Mouse (Mus musculus) liver, embryonic 11.5 days (tissue): Measurements from ENCODE around the gene F12. TPM values are rescaled to one million over a fixed set of nuclear protein-coding genes. Genes with fewer than 3 reads are reported as not detected.

ENCODE experiments used
- ATAC-seq: fragments of 200-750 bp; cut with Nextera tagmentation; replicated peaks from 2 replicates; pipeline ENCODE4 v1.8.0; 2017; ENCODE audit warnings: moderate number of reproducible peaks, mild to moderate bottlenecking, moderate TSS enrichment, moderate library complexity; ENCODE audit not compliant: low FRiP score
- DNase-seq: peaks from one replicate; pipeline ENCODE4 v3.0.0-alpha.2; 2017; ENCODE audit warnings: low spot score
- H3K27ac ChIP-seq: fragments of 300-500 bp; sonication (generic); 2 replicates; pipeline ENCODE4 v1.5.1; 2014; ENCODE audit warnings: mild to moderate bottlenecking, low read depth, low read length, control low read depth
- H3K27me3 ChIP-seq: fragments of 300-500 bp; sonication (generic); replicated peaks from 2 replicates; pipeline ENCODE4 v1.6.1; 2014; ENCODE audit warnings: low read length, mixed read lengths; ENCODE audit not compliant: control insufficient read depth, insufficient read depth
- H3K36me3 ChIP-seq: fragments of 300-500 bp; sonication (generic); 2 replicates; pipeline ENCODE4 v1.6.1; 2014; ENCODE audit warnings: mild to moderate bottlenecking, low read length, moderate library complexity, mixed read lengths; ENCODE audit not compliant: control insufficient read depth, insufficient read depth
- H3K4me1 ChIP-seq: fragments of 300-500 bp; sonication (generic); replicated peaks from 2 replicates; pipeline ENCODE4 v1.6.1; 2014; ENCODE audit warnings: low read length, mixed read lengths; ENCODE audit not compliant: control insufficient read depth, insufficient read depth
- H3K4me2 ChIP-seq: fragments of 300-500 bp; sonication (generic); 2 replicates; pipeline ENCODE4 v1.6.1; 2014; ENCODE audit warnings: mild to moderate bottlenecking, control low read depth, moderate library complexity
- H3K4me3 ChIP-seq: fragments of 300-500 bp; sonication (generic); 2 replicates; pipeline ENCODE4 v1.5.1; 2014; ENCODE audit warnings: low read depth, low read length, control low read depth
- H3K9ac ChIP-seq: fragments of 300-500 bp; sonication (generic); 2 replicates; pipeline ENCODE4 v1.6.1; 2014; ENCODE audit warnings: low read depth, low read length, control low read depth
- H3K9me3 ChIP-seq: fragments of 300-500 bp; sonication (generic); 2 replicates; pipeline ENCODE4 v1.6.1; 2016; ENCODE audit warnings: low read length, inconsistent platforms, mixed read lengths; ENCODE audit not compliant: control insufficient read depth
- WGBS: fragments of 180-500 bp; shearing (Covaris S2); extraction: QIAGEN DNeasy Blood & Tissue Kit; methylation state at CpG from one replicate; pipeline ENCODE4 v1.1.7; 2014; 5-methylcytosine and 5-hydroxymethylcytosine counted together
- polyA plus RNA-seq: library from polyadenylated mRNA; unstranded; fragments of >200 nt; fragmentation: Nextera tagmentation; extraction: Ambion mirVana; gene quantifications from 2 replicates; pipeline ENCODE4 v1.2.1, GENCODE M21; 2014

F12 gene
- polyA plus RNA-seq, 1 experiment from 2014 or later, result 62.3 TPM

DNA sequence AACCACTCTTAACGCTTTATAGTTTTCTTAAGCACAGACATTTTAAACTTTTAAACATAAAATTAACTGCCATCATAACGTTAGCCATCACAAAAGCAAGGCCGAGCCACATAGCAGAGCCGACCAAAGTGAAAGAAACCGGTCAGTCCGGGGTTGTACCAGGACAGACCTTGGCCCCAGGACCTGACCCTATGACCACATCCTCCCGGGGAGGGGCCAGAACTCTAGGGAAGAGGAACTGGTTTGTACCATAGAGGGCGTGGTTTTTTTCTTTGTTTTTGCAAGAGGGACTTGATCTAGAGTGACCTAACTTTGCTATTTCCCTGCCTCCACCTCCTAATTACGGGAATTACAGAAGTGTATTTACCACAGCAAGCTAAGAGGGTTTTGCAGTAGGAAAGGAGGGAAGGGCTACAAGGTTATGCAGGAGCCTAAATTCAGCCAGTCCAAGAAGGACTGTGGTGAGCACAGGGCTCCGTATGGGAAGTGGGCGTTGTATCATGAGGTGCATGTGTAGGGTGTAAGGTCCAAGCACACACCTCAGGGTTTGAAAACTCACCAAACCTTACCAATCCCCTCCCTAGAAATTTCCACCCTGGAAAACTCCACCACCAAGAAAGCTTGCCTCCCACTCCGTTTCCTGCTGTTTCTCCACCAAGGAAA is 2.8 kb upstream of the F12 start:
- H3K27ac ChIP-seq, result no peak overlapping the region
- WGBS, result 46% methylated on average over 12 of the region's 12 CpGs
- no peaks in the 10 kb centered on the region for H3K9me3 ChIP-seq
- no peaks in the 10 kb centered on the region for H3K27me3 ChIP-seq
- H3K36me3 ChIP-seq, result no peaks in the 10 kb centered on the region
- peak overlapping the region; percentile 5; the same call in 1 of the 2 replicates for H3K4me2 ChIP-seq
- ATAC-seq (peak; percentile 66; the same call in 1 of the 2 replicates), DNase-seq (no peak)
- H3K9ac ChIP-seq, result no peak overlapping the region
- H3K4me1 ChIP-seq, result no peaks in the 10 kb centered on the region
- no peak overlapping the region for H3K4me3 ChIP-seq

DNA sequence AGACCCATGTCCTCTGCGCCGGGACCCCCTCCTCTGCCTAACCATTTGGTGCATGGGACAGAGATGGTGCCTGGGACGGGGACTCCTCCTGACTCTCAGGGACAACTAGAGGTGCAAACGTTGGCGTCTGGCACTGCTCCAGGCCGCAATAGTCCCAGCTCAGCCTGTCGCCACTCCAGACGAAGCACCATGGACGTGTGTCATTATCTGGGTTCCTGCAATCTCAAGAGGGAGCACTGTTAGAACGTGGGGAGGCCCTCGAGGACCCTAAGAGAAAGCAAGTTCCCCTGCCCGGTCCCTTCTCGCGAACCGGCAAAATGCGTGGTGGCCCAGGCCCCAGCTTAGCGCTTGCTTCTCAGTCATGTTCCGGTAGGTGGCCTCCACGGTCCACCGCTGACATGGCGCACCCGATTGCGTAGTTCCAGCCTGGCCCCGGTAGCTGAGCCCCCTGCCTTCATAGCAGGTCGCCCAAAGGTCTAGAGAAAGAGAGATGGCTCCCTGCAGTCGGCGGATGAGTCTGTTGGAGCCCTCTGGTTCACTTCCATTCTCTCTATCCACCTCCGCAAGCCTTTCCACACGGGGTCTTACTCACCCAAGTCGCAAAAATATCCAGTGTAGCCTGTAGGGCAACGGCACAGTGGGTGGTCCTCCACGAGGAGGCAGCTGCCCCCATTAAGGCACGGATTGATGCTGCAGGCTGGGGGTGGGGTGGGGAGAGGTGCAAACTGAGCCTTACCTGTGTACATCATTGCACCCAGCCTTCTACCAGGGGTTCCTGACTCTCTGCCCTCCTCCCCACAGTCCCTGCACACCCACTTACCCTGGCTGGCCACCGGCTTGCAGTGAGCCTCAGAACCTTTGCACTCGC is 5.4 kb downstream of the F12 start:
- H3K4me2 ChIP-seq, result peak overlapping the region; percentile 16; the same call in 1 of the 2 replicates
- H3K27me3 ChIP-seq, result peaks cover 52% of the 10 kb centered on the region
- H3K9me3 ChIP-seq, result no peaks in the 10 kb centered on the region
- WGBS, result 14% methylated on average over 35 of the region's 35 CpGs
- no peaks in the 10 kb centered on the region for H3K36me3 ChIP-seq
- 0 out of 2 replicates have a peak, but pooled peaks have one; percentile 24 for ATAC-seq
- peak; percentile 67 for DNase-seq
- no peak overlapping the region for H3K9ac ChIP-seq
- H3K4me3 ChIP-seq, result 0 out of 2 replicates have a peak overlapping the region, but pooled peaks have one; percentile 3
- peaks cover 7% of the 10 kb centered on the region; the same call in 1 of the 2 replicates for H3K4me1 ChIP-seq
- H3K27ac ChIP-seq, result no peak overlapping the region

DNA sequence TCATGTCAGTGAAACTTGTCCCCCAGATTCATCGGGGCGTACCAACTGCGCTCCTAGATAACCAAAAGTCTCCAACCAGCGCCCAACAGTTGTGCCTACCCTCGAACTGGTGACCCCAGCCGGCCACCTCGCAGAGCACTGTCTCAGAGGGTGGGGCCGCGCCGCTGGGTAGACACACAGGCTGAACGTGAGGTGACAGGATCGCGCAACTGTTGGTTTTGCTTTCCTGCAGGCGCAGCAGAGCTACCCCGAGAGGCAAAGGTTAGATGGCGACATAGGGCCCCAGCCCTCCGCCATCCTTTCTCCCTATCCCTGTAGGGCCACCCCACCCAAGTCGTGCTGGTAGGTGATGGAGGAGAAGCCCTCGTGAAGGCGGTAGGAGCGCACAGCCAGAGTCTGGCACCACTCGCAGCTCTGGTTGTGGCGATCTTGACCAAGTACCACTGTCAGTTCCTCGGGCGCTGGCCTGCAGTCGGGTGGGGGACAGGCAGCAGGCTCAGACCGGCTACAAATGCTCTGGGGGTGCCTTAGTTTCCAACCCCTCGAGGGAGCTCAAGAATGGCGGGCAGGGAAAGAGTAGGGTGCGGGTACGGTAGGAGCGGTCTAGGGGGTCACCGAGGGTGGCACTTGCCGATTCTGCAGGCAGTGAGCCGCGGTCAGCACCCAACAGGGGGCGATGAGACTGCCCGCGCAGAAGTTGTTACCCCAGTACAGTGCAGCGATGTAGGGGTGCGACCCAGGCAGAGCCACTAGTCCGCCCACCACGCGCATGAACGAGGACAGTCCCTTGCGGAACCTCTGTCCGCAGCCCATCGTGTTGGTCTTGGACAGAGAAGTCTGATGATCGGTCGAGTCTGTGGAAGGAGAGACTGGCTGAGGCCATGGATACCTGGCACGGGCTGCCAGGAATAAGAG is 6.3 kb downstream of the F12 start:
- Histone ChIP-seq H3K4me2 (no peak overlapping the region), H3K36me3 (no peaks in the 10 kb centered on the region), H3K4me3 (0 out of 2 replicates have a peak overlapping the region, but pooled peaks have one; percentile 3), H3K9me3 (no peaks in the 10 kb centered on the region), H3K9ac (no peak overlapping the region), H3K27ac (no peak overlapping the region), H3K4me1 (peaks cover 7% of the 10 kb centered on the region; the same call in 1 of the 2 replicates), H3K27me3 (peaks cover 52% of the 10 kb centered on the region)
- no peak for DNase-seq
- 0 out of 2 replicates have a peak, but pooled peaks have one; percentile 7 for ATAC-seq
- 24% methylated on average over 51 of the region's 51 CpGs for WGBS

DNA sequence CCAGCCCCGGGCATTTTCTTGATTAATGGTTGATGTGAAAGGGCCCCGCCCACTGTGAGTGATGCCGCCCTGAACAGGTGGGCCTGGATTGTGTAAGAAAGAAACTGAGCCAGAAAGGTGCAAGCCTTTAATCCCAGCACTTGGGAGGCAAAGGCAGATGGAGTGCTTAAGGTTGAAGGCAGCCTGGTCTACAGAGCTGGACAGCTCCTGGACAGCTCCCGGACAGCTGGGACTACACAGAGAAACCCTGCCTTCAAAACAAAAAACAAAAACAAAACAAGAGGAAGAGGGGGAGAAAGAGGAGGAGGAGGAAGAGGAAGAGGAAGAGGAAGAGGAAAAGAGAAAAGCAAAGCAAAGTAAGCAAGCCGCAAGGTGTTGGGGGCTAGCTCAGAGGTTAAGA is 7.5 kb downstream of the F12 start:
- Histone ChIP-seq H3K27me3 (peaks cover 63% of the 10 kb centered on the region), H3K4me2 (no peak overlapping the region), H3K36me3 (no peaks in the 10 kb centered on the region), H3K4me3 (no peak overlapping the region), H3K9me3 (no peaks in the 10 kb centered on the region), H3K9ac (no peak overlapping the region), H3K4me1 (peaks cover 7% of the 10 kb centered on the region; the same call in 1 of the 2 replicates), H3K27ac (no peak overlapping the region)
- DNase-seq (no peak), ATAC-seq (no peak)
- 75% methylated on average over 5 of the region's 5 CpGs for WGBS

DNA sequence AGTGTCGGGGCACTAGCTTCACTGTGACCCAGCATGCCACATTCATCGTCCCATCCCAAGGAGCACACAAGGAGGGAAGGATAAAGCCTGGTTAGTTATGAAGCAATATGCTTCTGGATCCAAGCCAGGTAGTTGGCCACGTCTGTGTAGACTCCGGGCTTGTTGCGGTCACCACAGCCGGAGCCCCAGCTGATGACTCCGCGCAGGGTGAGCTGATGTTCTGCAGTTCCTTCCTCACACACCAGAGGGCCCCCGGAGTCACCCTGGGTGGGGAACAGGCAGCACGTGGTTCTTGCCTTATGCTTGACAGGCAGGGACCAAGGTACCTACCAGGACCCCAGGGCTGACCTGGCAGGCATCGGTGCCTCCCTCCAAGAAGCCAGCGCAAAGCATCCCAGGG is 8.6 kb downstream of the F12 start:
- H3K4me1 ChIP-seq, result peaks cover 7% of the 10 kb centered on the region
- no peak overlapping the region for H3K4me3 ChIP-seq
- no peak overlapping the region for H3K27ac ChIP-seq
- peaks cover 73% of the 10 kb centered on the region for H3K27me3 ChIP-seq
- H3K36me3 ChIP-seq, result no peaks in the 10 kb centered on the region
- peak; percentile 77 for DNase-seq
- no peaks in the 10 kb centered on the region for H3K9me3 ChIP-seq
- no peak overlapping the region for H3K9ac ChIP-seq
- WGBS, result 13% methylated on average over 12 of the region's 12 CpGs
- ATAC-seq, result peak; percentile 63
- no peak overlapping the region for H3K4me2 ChIP-seq

DNA sequence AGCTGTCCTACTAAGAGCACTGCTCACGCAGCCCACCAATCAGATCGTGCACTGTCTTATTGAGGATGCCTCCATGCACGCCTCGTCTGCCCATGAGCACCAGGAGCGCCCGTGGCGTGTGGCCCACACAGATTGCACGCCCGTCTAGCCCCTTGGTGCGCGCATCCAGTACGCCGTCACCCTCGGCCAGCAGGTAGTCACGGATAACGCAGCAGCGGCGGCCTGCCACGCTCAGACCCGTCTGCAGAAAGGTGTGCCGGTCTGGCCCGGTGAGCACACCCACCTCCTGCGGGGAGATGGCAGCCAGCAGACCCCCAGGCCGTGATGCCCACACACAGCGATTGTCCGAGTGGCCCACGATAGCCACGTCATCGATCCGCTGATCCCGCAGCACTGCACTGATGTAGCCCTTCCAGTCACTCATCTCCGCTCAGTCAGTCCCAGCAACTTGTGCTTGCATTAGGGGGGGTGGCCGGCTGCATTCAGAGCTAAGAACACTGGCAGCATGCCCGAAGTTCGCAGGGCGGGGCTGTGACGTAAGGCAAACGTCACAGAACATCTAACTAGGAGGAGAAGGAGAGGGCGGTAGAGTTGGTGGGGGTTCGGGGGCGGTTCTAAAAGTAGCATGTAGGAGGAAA is 11.7 kb downstream of the F12 start, which contains the start of gene Pfn3:
Gene Pfn3 (minus strand): TSS at position 490 of the 638 bp plus-strand sequence.
- H3K4me3 ChIP-seq, result peak within 1 kb of the TSS; percentile 27

DNA sequence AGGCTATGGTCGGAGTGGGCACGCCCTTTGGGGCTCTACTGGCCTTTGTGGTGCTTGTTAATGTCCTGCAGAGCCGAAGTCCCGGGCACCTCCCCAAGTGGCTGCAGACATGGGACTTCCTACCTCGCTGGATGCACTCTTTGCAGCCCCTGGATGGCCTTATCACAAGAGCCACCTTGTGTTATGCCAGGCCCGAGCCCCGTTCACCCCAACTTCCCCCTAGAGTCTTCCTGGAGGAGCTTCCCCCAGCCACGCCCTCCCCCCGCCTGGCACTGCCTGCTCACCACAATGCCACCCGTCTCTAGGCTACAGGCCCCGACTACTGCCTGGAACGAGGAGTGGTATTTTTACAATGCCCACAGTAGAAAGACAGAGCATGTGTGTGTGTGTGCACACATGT is 13.3 kb downstream of the F12 start:
- H3K4me3 ChIP-seq, result no peak overlapping the region

More for the DNA sequence above, 11.7 kb downstream of the F12 start, which contains the start of gene Pfn3:
- H3K4me1 ChIP-seq, result no peaks in the 10 kb centered on the region; the same call in 1 of the 2 replicates
- H3K4me2 ChIP-seq, result peak within 1 kb of the TSS; percentile 52
- H3K27me3 ChIP-seq, result peaks cover 62% of the 10 kb centered on the region
- ATAC-seq, result no peak; the same call in 1 of the 2 replicates
- peak; percentile 58 for DNase-seq
- WGBS, result 14% methylated on average over 41 of the region's 41 CpGs
- H3K9ac ChIP-seq, result 0 out of 2 replicates have a peak within 1 kb of the TSS, but pooled peaks have one; percentile 16
- H3K9me3 ChIP-seq, result no peaks in the 10 kb centered on the region
- H3K36me3 ChIP-seq, result no peaks in the 10 kb centered on the region
- H3K27ac ChIP-seq, result no peak within 1 kb of the TSS

More for the DNA sequence above, 13.3 kb downstream of the F12 start:
- Histone ChIP-seq H3K9me3 (no peaks in the 10 kb centered on the region), H3K9ac (no peak overlapping the region), H3K4me1 (no peaks in the 10 kb centered on the region; the same call in 1 of the 2 replicates), H3K4me2 (no peak overlapping the region), H3K27ac (no peak overlapping the region), H3K27me3 (peaks cover 59% of the 10 kb centered on the region), H3K36me3 (no peaks in the 10 kb centered on the region)
- DNase-seq, result no peak
- ATAC-seq, result no peak
- WGBS, result 56% methylated on average over 12 of the region's 12 CpGs
